Mouse (Mus musculus): Measurements from ENCODE around the gene Plscr3. TPM values are rescaled to one million over a fixed set of nuclear protein-coding genes. Genes with fewer than 3 reads are reported as not detected.

The Plscr3 gene
- polyA plus RNA-seq, 1 experiment, result 132 TPM

GRCm38 (mm10) chr11:69899870-69900269, 53.7 kb downstream of the Plscr3 start:
- peaks cover 8% of the 10 kb centered on the region; the same call in 1 of the 2 replicates for H3K36me3 ChIP-seq (ENCODE audit: control insufficient read depth, insufficient read depth, low read length)
- H3K4me3 ChIP-seq (ENCODE audit: control insufficient read depth, insufficient read depth, low read length), result peak overlapping the region; percentile 23
- peaks cover 24% of the 10 kb centered on the region for H3K4me1 ChIP-seq (replicated peaks; ENCODE audit: control insufficient read depth, insufficient read depth, low read length)
- H3K27ac ChIP-seq (ENCODE audit: control insufficient read depth, insufficient read depth, low read length), result peak overlapping the region; percentile 74
- TF ChIP-seq CTCF (IDR thresholded peaks at IDR 0.05; ENCODE audit: borderline replicate concordance, control insufficient read depth, extremely low read depth, insufficient read depth, low read length, poor library complexity) (no peak), POLR2A (IDR thresholded peaks at IDR 0.05; ENCODE audit: control insufficient read depth, extremely low read depth, insufficient read depth, low read length, poor library complexity) (no peak)
- no peak for DNase-seq
- no peaks in the 10 kb centered on the region for H3K27me3 ChIP-seq (ENCODE audit: control insufficient read depth, insufficient read depth, low read length)
- 27% methylated on average over 4 of the region's 4 CpGs for WGBS

- peak within 1 kb of the TSS; percentile 65 for H3K4me3 ChIP-seq (ENCODE audit: control insufficient read depth, insufficient read depth, low read length)
- peaks cover 12% of the 10 kb centered on the region for H3K36me3 ChIP-seq (ENCODE audit: control insufficient read depth, insufficient read depth, low read length)
- H3K27me3 ChIP-seq (ENCODE audit: control insufficient read depth, insufficient read depth, low read length), result no peaks in the 10 kb centered on the region
- WGBS, result under 1% methylated on average over 38 of the region's 38 CpGs
- H3K4me1 ChIP-seq (replicated peaks; ENCODE audit: control insufficient read depth, insufficient read depth, low read length), result peaks cover 20% of the 10 kb centered on the region
- peak; percentile 91 for DNase-seq
- TF ChIP-seq POLR2A (IDR thresholded peaks at IDR 0.05; ENCODE audit: control insufficient read depth, extremely low read depth, insufficient read depth, low read length, poor library complexity) (peak; percentile 95), CTCF (IDR thresholded peaks at IDR 0.05; ENCODE audit: borderline replicate concordance, control insufficient read depth, extremely low read depth, insufficient read depth, low read length, poor library complexity) (0 out of 2 replicates have a peak, but pooled peaks have one; percentile 49)
- H3K27ac ChIP-seq (ENCODE audit: control insufficient read depth, insufficient read depth, low read length), result peak within 1 kb of the TSS; percentile 86
Observed at GRCm38 (mm10) chr11:69900471-69901405, 54.6 kb downstream of the Plscr3 start, which contains the start of the genes 2810408A11Rik and Neurl4. TSS of gene 2810408A11Rik (minus strand) at chr11:69900987. TSS of gene Neurl4 (plus strand) at chr11:69901072.

- peak; percentile 94 for DNase-seq
- peak overlapping the region; percentile 86 for H3K27ac ChIP-seq (ENCODE audit: control insufficient read depth, insufficient read depth, low read length)
- peaks cover 18% of the 10 kb centered on the region for H3K36me3 ChIP-seq (ENCODE audit: control insufficient read depth, insufficient read depth, low read length)
- H3K27me3 ChIP-seq (ENCODE audit: control insufficient read depth, insufficient read depth, low read length), result no peaks in the 10 kb centered on the region
- H3K4me1 ChIP-seq (replicated peaks; ENCODE audit: control insufficient read depth, insufficient read depth, low read length), result peaks cover 18% of the 10 kb centered on the region
- under 1% methylated on average over 42 of the region's 42 CpGs for WGBS
- TF ChIP-seq POLR2A (IDR thresholded peaks at IDR 0.05; ENCODE audit: control insufficient read depth, extremely low read depth, insufficient read depth, low read length, poor library complexity) (no peak), CTCF (IDR thresholded peaks at IDR 0.05; ENCODE audit: borderline replicate concordance, control insufficient read depth, extremely low read depth, insufficient read depth, low read length, poor library complexity) (0 out of 2 replicates have a peak, but pooled peaks have one; percentile 17)
- H3K4me3 ChIP-seq (ENCODE audit: control insufficient read depth, insufficient read depth, low read length), result peak overlapping the region; percentile 65
Observed at GRCm38 (mm10) chr11:69901406-69901846, 55.2 kb downstream of the Plscr3 start.

Other genes starting within 250 kb of the Plscr3 start
- 3.4 and 4.2 TPM in 2 replicates for gene Atp1b2, start 240.4 kb upstream of the Plscr3 start, polyA plus RNA-seq (2012; rRNA removed)
- gene Shbg, start 228.5 kb upstream of the Plscr3 start, polyA plus RNA-seq (2012; rRNA removed), result not detected in 2 replicates
- 0.67 and 0.73 TPM in 2 replicates for gene Sat2, start 224.4 kb upstream of the Plscr3 start, polyA plus RNA-seq (2012; rRNA removed)
- gene Fxr2, start 213.4 kb upstream of the Plscr3 start, polyA plus RNA-seq (2012; rRNA removed), result 94.1 and 96.0 TPM in 2 replicates
- 0.24 and 0.52 TPM in 2 replicates for gene Sox15, start 191.1 kb upstream of the Plscr3 start, polyA plus RNA-seq (2012; rRNA removed)
- 174 and 178 TPM in 2 replicates for gene Mpdu1, start 183.7 kb upstream of the Plscr3 start, polyA plus RNA-seq (2012; rRNA removed)
- gene Cd68, start 180.2 kb upstream of the Plscr3 start, polyA plus RNA-seq (2012; rRNA removed), result 101 and 117 TPM in 2 replicates
- 669 and 722 TPM in 2 replicates for gene Eif4a1, start 174.0 kb upstream of the Plscr3 start, polyA plus RNA-seq (2012; rRNA removed)
- 83.3 and 89.1 TPM in 2 replicates for gene Senp3, start 164.3 kb upstream of the Plscr3 start, polyA plus RNA-seq (2012; rRNA removed)
- gene Tnfsf13, start 160.6 kb upstream of the Plscr3 start, polyA plus RNA-seq (2012; rRNA removed), result 2.2 and 3.0 TPM in 2 replicates
- gene Tnfsf12, start 150.5 kb upstream of the Plscr3 start, polyA plus RNA-seq (2012; rRNA removed), result 12.2 and 16.3 TPM in 2 replicates
- gene Tnfsfm13, start 150.3 kb upstream of the Plscr3 start, polyA plus RNA-seq (2012; rRNA removed), result 2.7 and 3.4 TPM in 2 replicates
- 113 and 125 TPM in 2 replicates for gene Polr2a, start 87.7 kb upstream of the Plscr3 start, polyA plus RNA-seq (2012; rRNA removed)
- gene Slc35g3, start 84.4 kb upstream of the Plscr3 start, polyA plus RNA-seq (2012; rRNA removed), result 0.08 and 0.29 TPM in 2 replicates
- gene Zbtb4, start 80.5 kb upstream of the Plscr3 start, polyA plus RNA-seq (2012; rRNA removed), result 32.2 and 35.6 TPM in 2 replicates
- 12.9 and 15.7 TPM in 2 replicates for gene Chrnb1, start 50.4 kb upstream of the Plscr3 start, polyA plus RNA-seq (2012; rRNA removed)
- gene Fgf11, start 44.5 kb upstream of the Plscr3 start, polyA plus RNA-seq (2012; rRNA removed), result 1.7 and 2.4 TPM in 2 replicates
- 4.7 and 5.1 TPM in 2 replicates for gene Tmem102, start 40.8 kb upstream of the Plscr3 start, polyA plus RNA-seq (2012; rRNA removed)
- 0.05 TPM in 1 of 2 replicates, not detected in the other for gene Gm39566, start 31.1 kb upstream of the Plscr3 start, polyA plus RNA-seq (2012; rRNA removed)
- 0.22 TPM in 1 of 2 replicates, not detected in the other for gene Spem2, start 27.9 kb upstream of the Plscr3 start, polyA plus RNA-seq (2012; rRNA removed)
- 0.20 and 0.61 TPM in 2 replicates for gene Spem1, start 24.2 kb upstream of the Plscr3 start, polyA plus RNA-seq (2012; rRNA removed)
- gene Nlgn2, start 8.6 kb upstream of the Plscr3 start, polyA plus RNA-seq (2012; rRNA removed), result 14.4 and 15.3 TPM in 2 replicates
- gene Tmem256, start 7.9 kb upstream of the Plscr3 start, polyA plus RNA-seq (2012; rRNA removed), result 160 and 224 TPM in 2 replicates
- 2.6 and 3.1 TPM in 2 replicates for gene Tnk1, start 12.4 kb downstream of the Plscr3 start, polyA plus RNA-seq (2012; rRNA removed)
- not detected in 2 replicates for gene Tmem95, start 31.6 kb downstream of the Plscr3 start, polyA plus RNA-seq (2012; rRNA removed)
- gene Kctd11, start 35.0 kb downstream of the Plscr3 start, polyA plus RNA-seq (2012; rRNA removed), result 6.2 and 8.0 TPM in 2 replicates
- 405 and 462 TPM in 2 replicates for gene Acap1, start 49.2 kb downstream of the Plscr3 start, polyA plus RNA-seq (2012; rRNA removed)
- 7.1 and 10.2 TPM in 2 replicates for gene 2810408A11Rik, start 54.6 kb downstream of the Plscr3 start, polyA plus RNA-seq (2012; rRNA removed)
- gene Neurl4, start 54.7 kb downstream of the Plscr3 start, polyA plus RNA-seq (2012; rRNA removed), result 85.3 and 90.7 TPM in 2 replicates
- gene Gps2, start 67.5 kb downstream of the Plscr3 start, polyA plus RNA-seq (2012; rRNA removed), result 236 and 272 TPM in 2 replicates
- gene Eif5a, start 75.6 kb downstream of the Plscr3 start, polyA plus RNA-seq (2012; rRNA removed), result 618 and 719 TPM in 2 replicates
- gene Ybx2, start 89.4 kb downstream of the Plscr3 start, polyA plus RNA-seq (2012; rRNA removed), result 20.0 and 49.6 TPM in 2 replicates
- gene Slc2a4, start 101.8 kb downstream of the Plscr3 start, polyA plus RNA-seq (2012; rRNA removed), result 36.3 and 58.9 TPM in 2 replicates
- 6.0 and 6.5 TPM in 2 replicates for gene Cldn7, start 118.4 kb downstream of the Plscr3 start, polyA plus RNA-seq (2012; rRNA removed)
- gene Ctdnep1, start 134.8 kb downstream of the Plscr3 start, polyA plus RNA-seq (2012; rRNA removed), result 133 and 148 TPM in 2 replicates
- 69.4 and 75.3 TPM in 2 replicates for gene Elp5, start 136.1 kb downstream of the Plscr3 start, polyA plus RNA-seq (2012; rRNA removed)
- 270 and 395 TPM in 2 replicates for gene Gabarap, start 144.8 kb downstream of the Plscr3 start, polyA plus RNA-seq (2012; rRNA removed)
- 36.5 and 43.4 TPM in 2 replicates for gene Phf23, start 149.4 kb downstream of the Plscr3 start, polyA plus RNA-seq (2012; rRNA removed)
- 52.4 and 55.7 TPM in 2 replicates for gene Dvl2, start 154.2 kb downstream of the Plscr3 start, polyA plus RNA-seq (2012; rRNA removed)
- gene Acadvl, start 169.0 kb downstream of the Plscr3 start, polyA plus RNA-seq (2012; rRNA removed), result 88.5 and 110 TPM in 2 replicates
- gene Dlg4, start 170.6 kb downstream of the Plscr3 start, polyA plus RNA-seq (2012; rRNA removed), result 71.7 and 72.1 TPM in 2 replicates
- 1.3 TPM in 1 of 2 replicates, not detected in the other for gene Asgr1, start 207.7 kb downstream of the Plscr3 start, polyA plus RNA-seq (2012; rRNA removed)
- 0.65 and 1.2 TPM in 2 replicates for gene Asgr2, start 246.3 kb downstream of the Plscr3 start, polyA plus RNA-seq (2012; rRNA removed)

Data from thymus, adult 2 months (tissue).